Mouse (Mus musculus) mesoderm, embryonic 11.5 days (tissue): ENCODE results near the gene Dab1.

Experiments used
- DNase-seq: peaks from one replicate; pipeline ENCODE4 v3.0.0-alpha.2; 2012; ENCODE audit warnings: low read depth, low spot score

Gene Dab1

GRCm38 (mm10) chr4:104579946-104580544 lies 960.9 kb downstream of the Dab1 start:
- no peak for DNase-seq

DNA sequence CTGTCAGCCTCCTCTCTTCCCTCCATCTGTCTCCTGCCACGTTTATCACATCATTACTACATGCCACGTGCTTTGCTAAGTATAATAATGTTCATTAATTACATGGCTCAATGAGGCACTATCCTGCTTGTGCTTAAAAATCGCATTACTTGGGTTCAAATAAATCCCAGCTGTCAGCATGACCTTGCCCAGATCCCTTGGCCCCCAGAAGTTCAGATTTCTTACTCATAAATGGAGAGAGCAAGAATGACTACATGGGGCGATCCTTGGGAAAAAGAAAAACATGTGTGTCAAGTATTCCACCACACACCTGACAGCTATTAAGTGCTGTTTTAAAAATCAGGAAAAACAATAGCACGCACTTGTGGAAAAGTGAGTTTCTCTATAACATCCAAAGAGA lies 963.6 kb downstream of the Dab1 start:
- peak; percentile 34 for DNase-seq

DNA sequence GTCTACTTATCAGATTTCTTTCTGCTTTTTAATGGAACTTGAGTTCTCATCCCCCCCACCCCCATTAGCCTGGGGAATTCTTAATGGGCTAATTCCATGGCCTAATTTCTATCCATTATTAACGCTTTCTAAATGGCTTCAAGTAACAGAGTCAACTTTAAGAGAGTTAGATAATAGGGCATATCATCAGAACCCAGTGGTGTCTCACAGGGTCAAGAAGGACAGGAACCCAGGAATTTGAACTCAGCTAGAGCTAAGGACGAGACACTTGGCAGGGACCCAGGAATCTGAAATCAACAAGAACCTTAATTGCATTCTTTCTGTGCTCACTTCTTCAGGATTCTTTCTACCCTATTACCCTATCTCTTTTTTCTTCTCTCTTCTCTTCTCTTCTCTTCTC lies 968.7 kb downstream of the Dab1 start:
- DNase-seq, result no peak

DNA sequence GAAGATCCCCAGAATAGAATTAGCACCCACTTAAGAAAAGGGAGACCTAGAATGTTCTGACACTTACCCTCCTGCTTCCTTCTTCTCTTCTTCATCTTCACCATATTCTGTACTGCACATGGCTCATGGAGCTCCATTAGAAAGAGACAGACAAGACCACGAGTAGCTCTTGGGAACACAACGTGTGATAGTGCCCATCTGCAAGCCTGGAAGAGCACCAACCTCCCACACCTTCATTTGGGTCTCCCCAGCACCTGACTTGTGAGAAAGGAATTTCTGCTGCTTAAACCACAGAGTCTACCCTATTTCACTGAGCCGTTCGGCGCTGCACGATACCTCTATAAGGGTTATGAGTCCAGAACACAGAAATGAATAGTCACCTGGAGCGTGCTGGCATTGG lies 977.8 kb downstream of the Dab1 start:
- DNase-seq, result no peak

- no peak for DNase-seq
These were observed 978.6 kb downstream of the Dab1 start for GRCm38 (mm10) chr4:104597490-104598465.

- no peak for DNase-seq
These were observed 983.6 kb downstream of the Dab1 start for GRCm38 (mm10) chr4:104602804-104603203.

- no peak for DNase-seq
These were observed 985.1 kb downstream of the Dab1 start for GRCm38 (mm10) chr4:104604298-104604697.

DNA sequence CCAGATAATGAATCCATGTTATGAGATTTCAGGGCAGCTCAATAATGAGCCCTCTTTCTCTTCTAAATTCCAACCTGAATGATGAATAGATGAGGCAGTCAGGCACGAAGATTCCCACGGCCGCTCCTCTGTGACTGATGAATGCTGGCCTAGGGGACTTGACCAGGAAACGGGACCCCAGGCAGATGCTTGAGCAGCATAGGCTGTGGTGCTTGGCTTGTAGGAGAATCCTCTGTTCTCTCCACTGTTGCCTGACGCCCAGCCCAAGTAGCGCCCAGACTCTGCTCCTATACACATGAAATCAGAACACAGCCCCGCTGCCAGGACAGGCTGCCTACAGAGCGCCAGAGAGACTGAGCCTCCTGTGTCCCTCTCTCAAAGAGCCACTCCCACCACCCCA lies 987.7 kb downstream of the Dab1 start:
- DNase-seq, result peak; percentile 35

GRCm38 (mm10) chr4:104607636-104608035 lies 988.5 kb downstream of the Dab1 start:
- DNase-seq, result no peak

DNA sequence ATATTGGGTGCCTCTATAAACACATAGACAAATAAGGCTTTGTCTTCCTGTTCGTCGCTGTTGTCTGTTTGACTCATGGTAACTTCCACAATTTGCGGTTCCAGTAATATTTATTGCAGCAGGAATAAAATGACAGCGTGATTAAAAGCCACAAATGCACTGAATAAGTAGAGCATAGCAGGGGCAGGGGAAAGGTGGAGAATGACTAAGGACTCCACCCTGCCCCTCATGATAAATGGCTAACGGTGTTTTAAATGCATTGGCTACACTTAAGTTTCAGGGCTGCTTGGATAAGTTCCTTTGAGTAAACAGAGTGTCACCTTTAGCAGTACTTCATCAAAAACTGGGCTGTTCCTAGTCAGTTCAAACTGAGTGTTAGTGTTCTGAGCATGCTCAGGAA lies 1000.3 kb downstream of the Dab1 start:
- no peak for DNase-seq

- no peak for DNase-seq
These were observed 1006.2 kb downstream of the Dab1 start for GRCm38 (mm10) chr4:104625316-104625715.

- no peak for DNase-seq
These were observed 1009.5 kb downstream of the Dab1 start for GRCm38 (mm10) chr4:104628708-104629107.

GRCm38 (mm10) chr4:104637016-104637415 lies 1017.9 kb downstream of the Dab1 start:
- no peak for DNase-seq

- peak; percentile 34 for DNase-seq
These were observed 1021.5 kb downstream of the Dab1 start for GRCm38 (mm10) chr4:104640617-104641016.

DNA sequence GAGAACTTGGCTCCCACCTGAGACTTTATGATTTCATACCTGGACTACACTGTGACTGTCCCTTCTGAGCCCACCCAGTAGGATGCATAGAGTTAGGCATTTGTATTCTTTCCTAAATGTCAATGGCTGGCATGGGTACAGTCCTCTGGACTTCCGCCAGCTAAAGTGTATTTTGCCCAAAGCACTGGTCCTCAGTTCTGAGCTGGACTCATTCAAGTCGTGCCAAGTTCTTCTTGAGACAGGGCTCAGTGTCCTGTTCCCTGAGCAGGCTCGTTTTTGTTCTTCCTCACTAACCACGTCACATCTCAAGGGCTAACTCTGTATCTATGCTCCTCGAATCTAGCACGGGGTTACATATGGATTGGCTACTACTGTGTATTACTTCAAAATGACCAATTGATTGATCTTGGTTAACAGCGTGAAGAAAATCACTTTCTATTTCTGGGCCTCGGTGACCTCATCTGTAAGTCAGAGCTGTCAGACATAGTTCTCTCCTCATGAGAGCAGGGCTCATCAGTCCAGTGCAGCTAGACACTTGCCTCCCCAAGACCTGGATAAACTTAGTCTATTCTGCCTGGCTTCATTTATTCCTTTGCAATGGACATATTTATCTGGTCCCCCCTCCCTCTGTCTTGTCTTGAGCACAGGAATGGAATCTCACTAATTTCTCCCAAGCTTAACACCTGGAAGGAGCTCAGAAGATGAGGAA lies 1023.8 kb downstream of the Dab1 start:
- no peak for DNase-seq

GRCm38 (mm10) chr4:104643534-104644356 lies 1024.6 kb downstream of the Dab1 start:
- DNase-seq, result no peak

DNA sequence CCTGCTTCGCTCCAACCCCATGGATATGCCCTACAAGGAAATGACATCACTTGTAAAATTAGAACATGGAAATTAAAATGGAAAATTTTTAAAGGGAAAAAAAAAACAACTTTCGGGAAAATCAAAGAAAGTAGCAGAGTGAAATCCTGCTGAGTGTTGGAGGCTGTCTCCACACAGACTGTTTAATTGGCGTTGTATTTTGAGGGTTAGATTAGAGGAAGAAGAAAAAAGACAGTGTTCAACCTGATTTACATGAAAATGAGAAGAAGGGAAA lies 1025.1 kb downstream of the Dab1 start:
- DNase-seq, result no peak

DNA sequence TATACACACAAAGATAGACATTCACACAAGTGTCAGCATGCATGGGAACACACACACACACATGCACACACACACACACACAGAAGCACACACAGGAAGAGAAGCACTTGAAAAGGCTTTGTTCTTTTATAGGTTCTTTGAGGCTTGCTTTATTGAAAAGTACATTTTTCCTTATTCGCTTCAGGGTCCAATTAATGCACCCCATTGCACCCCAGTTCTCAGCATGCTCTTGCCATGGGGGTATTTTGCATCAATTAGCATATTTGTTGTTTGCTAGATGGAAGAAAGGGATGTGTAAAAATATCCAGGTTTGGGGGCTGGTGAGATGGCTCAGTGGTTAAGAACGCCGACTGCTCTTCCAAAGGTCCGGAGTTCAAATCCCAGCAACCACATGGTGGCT lies 1025.7 kb downstream of the Dab1 start:
- no peak for DNase-seq

DNA sequence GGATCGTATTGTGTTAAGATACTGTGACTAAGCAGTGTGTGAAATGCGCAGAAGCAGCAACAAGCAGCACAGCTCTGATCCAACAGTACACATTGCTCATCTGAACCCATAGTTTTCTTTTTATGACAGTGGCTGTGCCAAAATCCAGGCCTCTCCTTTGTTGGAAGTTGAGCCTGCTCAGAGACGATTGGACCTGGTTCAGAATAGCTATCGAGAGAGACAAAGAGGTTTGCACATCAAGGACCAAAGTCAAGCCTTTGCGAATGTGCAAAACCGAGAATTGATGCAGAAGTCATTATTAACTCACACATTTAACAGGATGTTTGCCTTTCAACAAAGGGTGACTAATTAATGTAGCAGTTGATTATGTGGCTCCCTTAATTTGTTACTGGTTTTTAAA lies 1032.6 kb downstream of the Dab1 start:
- DNase-seq, result no peak

DNA sequence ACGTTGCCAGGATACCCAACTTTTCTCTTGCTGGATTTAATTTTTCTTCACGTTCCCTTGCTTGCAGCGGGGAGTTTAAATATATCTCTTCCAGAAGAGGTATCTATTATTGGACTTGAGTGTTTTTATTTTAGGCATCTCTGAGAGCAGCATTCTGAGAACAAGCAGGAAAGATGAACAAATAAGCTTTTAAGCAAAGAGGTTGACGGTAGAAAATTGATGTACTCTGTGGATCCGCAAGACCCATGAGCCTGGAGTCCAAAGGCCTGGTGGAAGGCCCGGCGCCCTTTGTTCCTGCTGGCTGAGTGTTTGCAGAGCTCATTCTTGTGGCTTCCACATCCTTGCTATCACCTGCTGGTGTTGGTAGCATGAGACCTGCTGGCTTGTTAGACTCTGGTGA lies 1037.6 kb downstream of the Dab1 start:
- no peak for DNase-seq

GRCm38 (mm10) chr4:104662841-104663614 lies 1043.9 kb downstream of the Dab1 start:
- DNase-seq, result no peak
